Mouse (Mus musculus) cerebellum, adult 2 months (tissue): Measurements from ENCODE around the gene BC107364.

Experiments used
- CTCF ChIP-seq: fragments of 200-500 bp; IDR thresholded peaks from 2 replicates; pipeline ENCODE4 v1.5.1; 2011; ENCODE audit warnings: low read depth, mild to moderate bottlenecking, control low read depth, low read length, moderate library complexity, borderline replicate concordance; ENCODE audit not compliant: insufficient read depth
- POLR2A ChIP-seq: fragments of 200-500 bp; IDR thresholded peaks from 2 replicates; pipeline ENCODE4 v1.6.1; 2011; ENCODE audit warnings: low read length, control low read depth, borderline replicate concordance; ENCODE audit not compliant: insufficient read depth

DNA sequence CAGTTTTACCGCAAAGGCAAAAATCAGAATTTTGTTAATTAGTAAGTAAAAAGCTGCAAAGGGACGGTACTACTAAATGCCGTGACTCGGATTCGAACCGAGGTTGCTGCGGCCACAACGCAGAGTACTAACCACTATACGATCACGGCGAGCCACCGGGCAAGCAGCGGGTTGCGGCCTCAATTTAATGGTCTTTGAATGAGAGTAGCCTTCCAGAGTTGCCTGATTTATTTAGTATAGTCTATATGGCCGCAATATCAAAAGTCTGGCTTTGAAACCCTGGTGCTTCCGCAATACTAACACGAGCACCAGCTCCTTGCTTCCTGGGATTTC is 48.1 kb upstream of the BC107364 start:
- TF ChIP-seq CTCF (no peak), POLR2A (no peak)
